Mouse (Mus musculus) ES-Bruce4 (cell line): Measurements from ENCODE around the gene Wnt3a. TPM values are rescaled to one million over a fixed set of nuclear protein-coding genes. Genes with fewer than 3 reads are reported as not detected.
A peak's percentile ranks its signal among the peaks of the same experiment; 100 is the strongest.

ENCODE experiments used
- H3K27ac ChIP-seq: 2 replicates; pipeline ENCODE4 v1.5.1; 2012; ENCODE audit warnings: low read length, inconsistent platforms; ENCODE audit not compliant: insufficient read depth
- H3K27me3 ChIP-seq: 2 replicates; pipeline ENCODE4 v1.6.1; 2012; ENCODE audit warnings: mild to moderate bottlenecking, low read length, inconsistent platforms; ENCODE audit not compliant: control insufficient read depth, poor library complexity, insufficient read depth, severe bottlenecking
- H3K36me3 ChIP-seq: 2 replicates; pipeline ENCODE4 v1.6.1; 2012; ENCODE audit warnings: inconsistent platforms, mild to moderate bottlenecking, low read length, moderate library complexity; ENCODE audit not compliant: control insufficient read depth, poor library complexity, insufficient read depth, severe bottlenecking
- H3K4me1 ChIP-seq: one replicate; pipeline ENCODE4 v1.8.1; 2011; ENCODE audit warnings: low read length; ENCODE audit not compliant: control insufficient read depth, insufficient read depth
- H3K4me3 ChIP-seq: 2 replicates; pipeline ENCODE4 v1.5.1; 2011; ENCODE audit warnings: low read depth, mild to moderate bottlenecking, low read length
- H3K9ac ChIP-seq: 2 replicates; pipeline ENCODE4 v1.6.1; 2012; ENCODE audit warnings: low read depth, mild to moderate bottlenecking, inconsistent platforms; ENCODE audit not compliant: poor library complexity, severe bottlenecking
- H3K9me3 ChIP-seq: replicated peaks from 2 replicates; pipeline ENCODE4 v1.6.1; 2012; ENCODE audit warnings: mild to moderate bottlenecking, low read length, inconsistent platforms; ENCODE audit not compliant: control insufficient read depth, poor library complexity, insufficient read depth, severe bottlenecking
- CTCF ChIP-seq: IDR thresholded peaks from one replicate; pipeline ENCODE4 v1.8.1; 2011; ENCODE audit warnings: low read depth, low read length
- EP300 ChIP-seq: IDR thresholded peaks from 2 replicates; pipeline ENCODE4 v1.6.1; 2011; ENCODE audit warnings: low read depth, low read length; ENCODE audit not compliant: insufficient read depth
- POLR2A ChIP-seq: IDR thresholded peaks from one replicate; pipeline ENCODE4 v1.8.1; 2011; ENCODE audit warnings: low read length; ENCODE audit not compliant: insufficient read depth
- polyA plus RNA-seq: library from polyadenylated mRNA; stranded (reverse); fragments of >200 nt; gene quantifications from 2 replicates; pipeline ENCODE4 v1.2.4, GENCODE M21; 2011; ENCODE audit warnings: low read depth; ENCODE audit not compliant: missing spikeins, insufficient read depth, insufficient read length

Wnt3a gene
- polyA plus RNA-seq, 1 experiment, result 0.36 TPM

- no peak overlapping the region for H3K27ac ChIP-seq
- no peak overlapping the region for H3K9ac ChIP-seq
- TF ChIP-seq CTCF, result peak; percentile 34
- no peak for TF ChIP-seq EP300
- no peaks in the 10 kb centered on the region for H3K9me3 ChIP-seq
- H3K36me3 ChIP-seq, result no peaks in the 10 kb centered on the region
- H3K27me3 ChIP-seq, result no peaks in the 10 kb centered on the region
- H3K4me3 ChIP-seq, result no peak overlapping the region
- no peaks in the 10 kb centered on the region for H3K4me1 ChIP-seq
These were observed 7.4 kb upstream of the Wnt3a start for GRCm38 (mm10) chr11:59297941-59298340.

GRCm38 (mm10) chr11:59293616-59294015, 3.1 kb upstream of the Wnt3a start:
- TF ChIP-seq CTCF (peak; percentile 96), EP300 (no peak)
- no peak overlapping the region for H3K27ac ChIP-seq
- no peak overlapping the region for H3K9ac ChIP-seq
- H3K27me3 ChIP-seq, result peaks cover 16% of the 10 kb centered on the region
- no peak overlapping the region for H3K4me3 ChIP-seq
- no peaks in the 10 kb centered on the region for H3K36me3 ChIP-seq
- H3K9me3 ChIP-seq, result no peaks in the 10 kb centered on the region
- H3K4me1 ChIP-seq, result no peaks in the 10 kb centered on the region

GRCm38 (mm10) chr11:59289706-59290105, 846 bp downstream of the Wnt3a start:
- no peaks in the 10 kb centered on the region for H3K9me3 ChIP-seq
- H3K27me3 ChIP-seq, result peaks cover 20% of the 10 kb centered on the region
- H3K4me1 ChIP-seq, result no peaks in the 10 kb centered on the region
- H3K27ac ChIP-seq, result no peak overlapping the region
- TF ChIP-seq EP300 (no peak), POLR2A (no peak), CTCF (no peak)
- H3K9ac ChIP-seq, result no peak overlapping the region
- H3K4me3 ChIP-seq, result peak overlapping the region; percentile 45
- no peaks in the 10 kb centered on the region for H3K36me3 ChIP-seq

GRCm38 (mm10) chr11:59284146-59284545, 6.4 kb downstream of the Wnt3a start:
- TF ChIP-seq CTCF (no peak), EP300 (no peak), POLR2A (no peak)
- H3K36me3 ChIP-seq, result no peaks in the 10 kb centered on the region
- peaks cover 5% of the 10 kb centered on the region for H3K4me1 ChIP-seq
- H3K27ac ChIP-seq, result no peak overlapping the region
- no peak overlapping the region for H3K9ac ChIP-seq
- peaks cover 9% of the 10 kb centered on the region for H3K27me3 ChIP-seq
- no peaks in the 10 kb centered on the region for H3K9me3 ChIP-seq
- H3K4me3 ChIP-seq, result no peak overlapping the region

GRCm38 (mm10) chr11:59282933-59283332, 7.6 kb downstream of the Wnt3a start:
- Histone ChIP-seq H3K4me3 (no peak overlapping the region), H3K36me3 (no peaks in the 10 kb centered on the region), H3K27me3 (no peaks in the 10 kb centered on the region), H3K4me1 (peaks cover 5% of the 10 kb centered on the region), H3K9me3 (no peaks in the 10 kb centered on the region), H3K9ac (no peak overlapping the region), H3K27ac (no peak overlapping the region)
- no peak for TF ChIP-seq CTCF
- TF ChIP-seq POLR2A, result no peak
- no peak for TF ChIP-seq EP300

GRCm38 (mm10) chr11:59282111-59282510, 8.4 kb downstream of the Wnt3a start:
- TF ChIP-seq EP300 (peak; percentile 94), CTCF (no peak), POLR2A (no peak)
- Histone ChIP-seq H3K27me3 (no peaks in the 10 kb centered on the region), H3K9me3 (no peaks in the 10 kb centered on the region), H3K4me1 (peaks cover 5% of the 10 kb centered on the region), H3K9ac (no peak overlapping the region), H3K4me3 (no peak overlapping the region), H3K36me3 (no peaks in the 10 kb centered on the region), H3K27ac (peak overlapping the region; percentile 25; the same call in 1 of the 2 replicates)
